Mouse (Mus musculus): ENCODE measurements around the gene Crygs. TPM values are rescaled to one million over a fixed set of nuclear protein-coding genes. Genes with fewer than 3 reads are reported as not detected.

Gene Crygs
- total RNA-seq (2012; rRNA removed) (not detected in 2 replicates), total RNA-seq (2014; rRNA removed) (not detected in 2 replicates), polyA plus RNA-seq (2012; ENCODE audit: insufficient read length, low read depth) (not detected in 2 replicates)

- TF ChIP-seq PAX5 (IDR thresholded peaks at IDR 0.05; ENCODE audit: low read length) (no peak), SIN3A (IDR thresholded peaks at IDR 0.05; ENCODE audit: low read length) (no peak), USF1 (IDR thresholded peaks at IDR 0.05; ENCODE audit: low read depth, low read length) (no peak)
- in situ Hi-C loops (cut with MboI; ENCODE audit: low pct_ligation_motif_present, low pct_unique_long_range_greater_than_20kb, low sequenced_read_pairs) (no loop called here), dilution Hi-C loops (cut with MboI; ENCODE audit: extremely low pct_ligation_motif_present, extremely low pct_unique_long_range_greater_than_20kb, low sequenced_read_pairs) (no loop called here)
- Histone ChIP-seq H3K27ac (ENCODE audit: insufficient read depth, low read depth) (no peak within 1 kb of the TSS), H3K9ac (ENCODE audit: insufficient read depth, low read depth) (no peak within 1 kb of the TSS), H3K36me3 (replicated peaks in 1 of 2; ENCODE audit: control insufficient read depth in 1 of 2, insufficient read depth in 1 of 2, low read length in 1 of 2) (peaks cover 7 to 28% of the 10 kb centered on the region in 2 experiments), H3K79me2 (replicated peaks; ENCODE audit: control insufficient read depth, extremely low read depth, insufficient read depth, poor library complexity, severe bottlenecking) (no peaks in the 10 kb centered on the region), H3K4me2 (ENCODE audit: insufficient read depth, low read depth, poor library complexity, severe bottlenecking) (no peak within 1 kb of the TSS), H3K4me3 (replicated peaks in 1 of 3; ENCODE audit: low read depth in 2 of 3, low read length in 2 of 3, poor library complexity in 1 of 3) (no peak within 1 kb of the TSS), H3K27me3 (replicated peaks) (no peaks in the 10 kb centered on the region), H3K4me1 (ENCODE audit: control insufficient read depth in 1 of 2, insufficient read depth in 2 of 2) (0 out of 4 replicates have a peak, but pooled peaks cover 0 to 3% of the 10 kb centered on the region in 2 experiments), H3K9me3 (replicated peaks; ENCODE audit: low read length) (no peaks in the 10 kb centered on the region)
- no peak for DNase-seq (ENCODE audit: extremely low read depth)
Measured at GRCm38 (mm10) chr16:22811477-22811876, at the start of gene Crygs. Crygs (minus strand) TSS chr16:22811577.

GRCm38 (mm10) chr16:22857431-22858113 lies 46.2 kb upstream of the Crygs start, which contains the start of the genes Tbccd1 and Dnajb11:
Tbccd1 (minus strand) TSS chr16:22857669.
Dnajb11 (plus strand) TSS chr16:22857845.
- Histone ChIP-seq H3K4me3 (replicated peaks in 1 of 3; ENCODE audit: low read depth in 2 of 3, low read length in 2 of 3, poor library complexity in 1 of 3) (peak within 1 kb of the TSS; percentile 85 to 97 (median 94)), H3K4me1 (ENCODE audit: control insufficient read depth in 1 of 2, insufficient read depth in 2 of 2) (peaks cover 6 to 39% of the 10 kb centered on the region in 2 experiments), H3K9me3 (replicated peaks; ENCODE audit: low read length) (no peaks in the 10 kb centered on the region), H3K4me2 (ENCODE audit: insufficient read depth, low read depth, poor library complexity, severe bottlenecking) (peak within 1 kb of the TSS; percentile 100), H3K79me2 (replicated peaks; ENCODE audit: control insufficient read depth, extremely low read depth, insufficient read depth, poor library complexity, severe bottlenecking) (peaks cover 35% of the 10 kb centered on the region), H3K36me3 (replicated peaks in 1 of 2; ENCODE audit: control insufficient read depth in 1 of 2, insufficient read depth in 1 of 2, low read length in 1 of 2) (peaks cover 2 to 51% of the 10 kb centered on the region in 2 experiments), H3K27me3 (replicated peaks) (no peaks in the 10 kb centered on the region), H3K9ac (ENCODE audit: insufficient read depth, low read depth) (peak within 1 kb of the TSS; percentile 87), H3K27ac (ENCODE audit: insufficient read depth, low read depth) (peak within 1 kb of the TSS; percentile 36)
- in situ Hi-C loops (cut with MboI; ENCODE audit: low pct_ligation_motif_present, low pct_unique_long_range_greater_than_20kb, low sequenced_read_pairs): no loop called here
- dilution Hi-C loops (cut with MboI; ENCODE audit: extremely low pct_ligation_motif_present, extremely low pct_unique_long_range_greater_than_20kb, low sequenced_read_pairs): no loop called here
- DNase-seq (ENCODE audit: extremely low read depth): peak; percentile 100
- TF ChIP-seq MEF2A (IDR thresholded peaks at IDR 0.05; ENCODE audit: borderline replicate concordance, low read depth, low read length) (peak; percentile 34), IRF4 (IDR thresholded peaks at IDR 0.05; ENCODE audit: low read depth, low read length) (peak; percentile 73; the same call in 1 of the 2 replicates), PAX5 (IDR thresholded peaks at IDR 0.05; ENCODE audit: low read length) (no peak), EP300 (IDR thresholded peaks at IDR 0.05; ENCODE audit: low read length) (no peak), MAFK (IDR thresholded peaks at IDR 0.05; ENCODE audit: insufficient replicate concordance, low read length) (no peak), USF1 (IDR thresholded peaks at IDR 0.05; ENCODE audit: low read depth, low read length) (peak; percentile 96), ZMIZ1 (IDR thresholded peaks at IDR 0.05; ENCODE audit: low read depth, low read length) (no peak), ETS1 (conservative IDR thresholded peaks at IDR 0.05; ENCODE audit: low read depth, low read length) (peak; percentile 29; the same call in 1 of the 2 replicates), BHLHE40 (IDR thresholded peaks at IDR 0.05; ENCODE audit: low read depth, low read length) (peak; percentile 99), USF2 (conservative IDR thresholded peaks at IDR 0.05; ENCODE audit: low read depth, low read length) (peak; percentile 96), RAD21 (IDR thresholded peaks at IDR 0.05; ENCODE audit: low read depth, low read length) (no peak), RCOR1 (conservative IDR thresholded peaks at IDR 0.05; ENCODE audit: low read depth, low read length) (no peak; the same call in 1 of the 2 replicates), ELF1 (IDR thresholded peaks at IDR 0.05; ENCODE audit: low read depth, low read length) (peak; percentile 100), POLR2AphosphoS2 (IDR thresholded peaks at IDR 0.05; ENCODE audit: low read depth, low read length) (no peak), MYC (IDR thresholded peaks at IDR 0.05; ENCODE audit: low read depth, low read length) (peak; percentile 98), GABPA (IDR thresholded peaks at IDR 0.05; ENCODE audit: insufficient replicate concordance, low read depth, low read length) (no peak; the same call in 1 of the 2 replicates), JUN (IDR thresholded peaks at IDR 0.05; ENCODE audit: insufficient read depth, low read depth, low read length) (no peak; the same call in 1 of the 2 replicates), CTCF (conservative IDR thresholded peaks at IDR 0.05 in 1 of 2, IDR thresholded peaks at IDR 0.05 in 1 of 2; ENCODE audit: low read depth in 2 of 2, low read length in 2 of 2) (no peak), MAZ (IDR thresholded peaks at IDR 0.05; ENCODE audit: low read depth, low read length) (peak; percentile 40; the same call in 1 of the 2 replicates), TBP (conservative IDR thresholded peaks at IDR 0.05; ENCODE audit: low read depth, low read length) (peak; percentile 88), MXI1 (IDR thresholded peaks at IDR 0.05; ENCODE audit: low read depth, low read length) (peak; percentile 98), TCF12 (IDR thresholded peaks at IDR 0.05; ENCODE audit: low read depth, low read length) (peak; percentile 73), ZKSCAN1 (IDR thresholded peaks at IDR 0.05; ENCODE audit: borderline replicate concordance, low read depth, low read length) (no peak), CHD1 (IDR thresholded peaks at IDR 0.05; ENCODE audit: low read depth, low read length) (no peak), POLR2A (IDR thresholded peaks at IDR 0.05; ENCODE audit: low read depth, low read length) (peak; percentile 91), NRF1 (IDR thresholded peaks at IDR 0.05; ENCODE audit: low read depth, low read length) (peak; percentile 61), KAT2A (IDR thresholded peaks at IDR 0.05; ENCODE audit: insufficient replicate concordance, low read length) (peak; percentile 83; the same call in 1 of the 2 replicates), SIN3A (IDR thresholded peaks at IDR 0.05; ENCODE audit: low read length) (peak; percentile 98), UBTF (IDR thresholded peaks at IDR 0.05; ENCODE audit: low read depth, low read length) (no peak), JUND (conservative IDR thresholded peaks at IDR 0.05; ENCODE audit: low read depth, low read length) (no peak)

All from CH12.LX (cell line).